Mouse (Mus musculus): ENCODE measurements at regions not wholly inside any gene's neighbourhood (a gene's known extent, or its start where the extent isn't known, plus 50 kb on each side); places are given as distances from the start of the nearest gene placed in this dataset.

GRCm38 (mm10) chr13:80502927-80503326, 380.3 kb upstream of the Arrdc3 start:
- DNase-seq (ENCODE audit: low read depth, low spot score) (no peak), ATAC-seq (no peak)
- in situ Hi-C loops (cut with MboI; ENCODE audit: low pct_unique_long_range_greater_than_20kb), result no loop called here
- ChIA-PET CTCF (no interaction called here), POLR2A (no interaction called here)
- H3K27me3 ChIP-seq, result no peaks in the 10 kb centered on the region
- no peak for TF ChIP-seq CTCF (IDR thresholded peaks at IDR 0.05)

DNA sequence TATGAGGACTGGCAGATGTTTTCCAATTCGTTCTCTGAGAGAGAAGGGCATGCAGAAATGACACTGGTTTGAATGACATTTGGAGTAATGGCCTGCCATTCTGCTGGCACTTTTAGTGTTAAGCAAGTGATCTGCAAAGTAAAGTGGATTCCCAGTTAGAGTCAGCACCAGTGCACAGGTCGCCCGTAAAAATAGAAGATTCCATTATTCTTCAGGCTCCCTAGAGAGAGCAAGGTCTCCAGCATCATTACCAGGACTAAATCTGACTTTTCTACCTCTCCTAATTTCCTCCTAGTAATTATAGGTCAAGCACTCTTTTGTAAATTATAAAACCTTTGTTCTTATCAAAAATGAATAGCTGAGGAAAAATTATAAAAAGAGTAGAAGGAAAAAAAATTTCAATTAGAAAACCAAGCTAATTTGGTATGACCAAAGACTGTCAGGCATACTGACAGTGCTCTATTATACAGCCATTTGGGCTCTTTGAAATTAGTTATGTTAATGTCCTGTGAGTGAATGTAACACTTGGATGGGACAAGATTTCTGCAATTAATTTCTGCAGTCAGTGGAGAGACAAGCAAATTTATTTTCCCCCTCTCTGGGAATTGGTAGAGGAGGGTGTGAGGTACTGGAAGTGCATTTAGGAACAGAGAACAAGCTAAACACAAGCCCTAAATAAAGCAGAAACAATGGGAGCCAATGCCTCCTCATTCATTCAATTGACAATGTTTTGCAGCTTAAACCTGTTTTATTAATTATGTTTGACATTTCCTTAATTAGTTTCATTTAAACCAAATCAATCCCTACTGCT, 368.8 kb upstream of the Arrdc3 start:
- ATAC-seq, result no peak
- CTCF ChIA-PET, result no interaction called here
- DNase-seq (ENCODE audit: low read depth, low spot score), result no peak
- no peak for TF ChIP-seq CTCF (IDR thresholded peaks at IDR 0.05)
- peaks cover 4% of the 10 kb centered on the region for H3K27me3 ChIP-seq
- in situ Hi-C loops (cut with MboI; ENCODE audit: low pct_unique_long_range_greater_than_20kb), result no loop called here
- POLR2A ChIA-PET, result no interaction called here

- ChIA-PET POLR2A (no interaction called here), CTCF (no interaction called here)
- ATAC-seq, result no peak
Observed at GRCm38 (mm10) chr13:80514982-80515253, 368.3 kb upstream of the Arrdc3 start.

DNA sequence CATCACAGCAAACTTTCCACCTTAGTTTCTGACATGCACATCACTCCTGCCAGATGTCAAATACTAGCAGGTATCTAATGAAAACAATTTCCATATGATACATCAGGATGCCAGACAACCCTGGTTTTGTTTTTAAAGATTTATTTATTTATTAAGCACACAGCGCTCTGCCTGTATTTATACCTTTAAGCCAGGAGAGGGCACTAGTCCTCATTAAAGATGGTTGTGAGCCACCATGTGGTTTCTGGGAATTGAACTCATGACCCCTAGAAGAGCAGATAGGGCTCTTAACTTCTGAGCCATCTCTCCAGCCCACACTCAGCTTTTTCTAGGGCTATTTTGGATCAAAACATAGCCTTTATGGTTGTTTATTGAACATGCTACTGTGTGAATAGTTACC, 364.3 kb upstream of the Arrdc3 start:
- CTCF ChIA-PET, result no interaction called here
- peak; percentile 30 for TF ChIP-seq CTCF (IDR thresholded peaks at IDR 0.05)
- in situ Hi-C loops (cut with MboI; ENCODE audit: low pct_unique_long_range_greater_than_20kb), result no loop called here
- H3K27me3 ChIP-seq, result peaks cover 6% of the 10 kb centered on the region
- ATAC-seq, result no peak
- POLR2A ChIA-PET, result no interaction called here
- no peak for DNase-seq (ENCODE audit: low read depth, low spot score)

More at GRCm38 (mm10) chr13:80514982-80515253, 368.3 kb upstream of the Arrdc3 start:
- in situ Hi-C loops (cut with MboI; ENCODE audit: low pct_unique_long_range_greater_than_20kb), result no loop called here
- peaks cover 4% of the 10 kb centered on the region for H3K27me3 ChIP-seq
- no peak for TF ChIP-seq CTCF (IDR thresholded peaks at IDR 0.05)
- DNase-seq (ENCODE audit: low read depth, low spot score), result no peak

- ChIA-PET CTCF (no interaction called here), POLR2A (no interaction called here)
- TF ChIP-seq CTCF (IDR thresholded peaks at IDR 0.05), result no peak
- in situ Hi-C loops (cut with MboI; ENCODE audit: low pct_unique_long_range_greater_than_20kb), result no loop called here
- no peak for DNase-seq (ENCODE audit: low read depth, low spot score)
- ATAC-seq, result no peak
- H3K27me3 ChIP-seq, result peaks cover 6% of the 10 kb centered on the region
Observed at GRCm38 (mm10) chr13:80519792-80520191, 363.4 kb upstream of the Arrdc3 start.

GRCm38 (mm10) chr13:80535755-80536350, 347.3 kb upstream of the Arrdc3 start:
- CTCF ChIA-PET, result interaction anchor here (1.1 kb wide), 1 partner anchor 10 kb away, joined by 3 read pairs; no protein-coding TSS in a partner anchor
- ATAC-seq (no peak), DNase-seq (ENCODE audit: low read depth, low spot score) (no peak)
- in situ Hi-C loops (cut with MboI; ENCODE audit: low pct_unique_long_range_greater_than_20kb), result no loop called here
- H3K27me3 ChIP-seq, result no peaks in the 10 kb centered on the region
- TF ChIP-seq CTCF (IDR thresholded peaks at IDR 0.05), result no peak
- POLR2A ChIA-PET, result no interaction called here

DNA sequence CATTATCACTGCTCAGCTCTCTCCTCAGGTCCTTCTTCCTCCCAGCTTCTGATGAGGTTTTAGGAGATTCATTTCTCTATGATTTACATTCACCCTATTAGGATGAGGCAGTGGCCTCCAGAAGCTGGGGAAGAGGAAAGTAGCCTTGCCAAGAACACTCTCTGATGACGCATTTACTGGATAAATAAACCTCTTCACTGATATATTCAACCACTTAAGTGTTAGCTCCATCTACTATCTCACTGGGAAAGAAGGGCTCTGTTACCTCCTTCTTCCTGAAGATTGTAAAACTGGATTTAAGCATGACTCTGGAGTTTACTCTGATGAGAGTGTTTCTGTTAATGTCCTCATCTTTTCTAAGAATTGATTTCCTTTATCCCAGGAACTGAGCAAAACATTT, 338.2 kb upstream of the Arrdc3 start:
- in situ Hi-C loops (cut with MboI; ENCODE audit: low pct_unique_long_range_greater_than_20kb), result no loop called here
- no peak for ATAC-seq
- no peaks in the 10 kb centered on the region for H3K27me3 ChIP-seq
- POLR2A ChIA-PET, result no interaction called here
- TF ChIP-seq CTCF (IDR thresholded peaks at IDR 0.05), result no peak
- CTCF ChIA-PET, result no interaction called here
- DNase-seq (ENCODE audit: low read depth, low spot score), result no peak

DNA sequence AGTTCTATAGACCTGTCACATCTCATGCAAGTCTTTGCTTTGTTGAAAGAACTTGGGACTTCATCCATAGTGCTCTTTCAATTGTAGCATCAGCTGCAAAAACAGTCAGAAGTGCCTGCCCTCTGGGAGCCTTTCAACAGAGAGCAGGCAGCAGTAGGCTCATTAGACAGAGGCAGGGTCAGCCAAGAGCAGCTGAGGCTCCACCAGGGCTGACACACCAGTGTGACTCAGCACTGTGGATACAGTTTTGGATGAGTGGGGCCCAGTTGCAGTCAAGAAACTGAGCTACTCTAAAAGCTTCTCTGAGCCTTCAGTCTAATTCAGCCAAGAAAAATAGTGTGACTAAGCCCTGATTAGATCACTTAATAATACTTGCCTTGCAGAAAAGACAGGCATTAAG, 326.0 kb upstream of the Arrdc3 start:
- ChIA-PET POLR2A (no interaction called here), CTCF (no interaction called here)
- ATAC-seq (peak; percentile 82), DNase-seq (ENCODE audit: low read depth, low spot score) (peak; percentile 7)
- in situ Hi-C loops (cut with MboI; ENCODE audit: low pct_unique_long_range_greater_than_20kb), result no loop called here
- no peaks in the 10 kb centered on the region for H3K27me3 ChIP-seq
- no peak for TF ChIP-seq CTCF (IDR thresholded peaks at IDR 0.05)
